Mouse (Mus musculus): ENCODE measurements around the gene Gm20219.

- no peak for TF ChIP-seq CTCF (IDR thresholded peaks at IDR 0.05; ENCODE audit: low read depth)
- TF ChIP-seq EP300 (IDR thresholded peaks at IDR 0.05; ENCODE audit: low read depth), result no peak
These were observed 43.7 kb downstream of the Gm20219 start for GRCm38 (mm10) chr17:56510473-56510969.
